In genomic region chr9:113710871-113711270, GRCm38 (mm10) we compare ENCODE assay signal across 26 mouse cellular contexts.
"Had no signal": no experiment of that assay in that cellular context is flagged by ENCODE, and none has a peak within 500 bp of the region (broad histone marks: within the 10 kb centered on the region; RNA-seq: fewer than 3 reads in every experiment).

No protein-coding gene starts in this region.

- H3K9ac ChIP-seq: heart, embryonic 12.5 days; hindbrain, embryonic 12.5 days; hindbrain, embryonic 14.5 days; intestine, embryonic 15.5 days; limb, embryonic 12.5 days; liver, embryonic 13.5 days had no signal

- H3K9me3 ChIP-seq: heart, embryonic 12.5 days; hindbrain, embryonic 10.5 days; hindbrain, embryonic 12.5 days; intestine, embryonic 15.5 days; limb, embryonic 10.5 days; limb, embryonic 12.5 days; liver, embryonic 13.5 days had no signal

- H3K4me2 ChIP-seq: heart, embryonic 12.5 days; hindbrain, embryonic 12.5 days; hindbrain, embryonic 14.5 days; intestine, embryonic 15.5 days; limb, embryonic 12.5 days; liver, embryonic 11.5 days; liver, embryonic 13.5 days had no signal

- H3K4me3 ChIP-seq: gastrocnemius, adult 2 months; heart, adult 2 months; heart, embryonic 12.5 days; hindbrain, embryonic 10.5 days; hindbrain, embryonic 12.5 days; intestine, embryonic 15.5 days; layer of hippocampus, adult 2 months; left cerebral cortex, adult 2 months; limb, embryonic 10.5 days; limb, embryonic 12.5 days; liver, embryonic 13.5 days had no signal

- H3K27ac ChIP-seq: gastrocnemius, adult 2 months; heart, adult 2 months; hindbrain, embryonic 10.5 days; hindbrain, embryonic 12.5 days; hindbrain, embryonic 14.5 days; intestine, embryonic 15.5 days; kidney, postnatal 0 days; layer of hippocampus, adult 2 months; left cerebral cortex, adult 2 months; limb, embryonic 10.5 days; limb, embryonic 12.5 days; liver, embryonic 13.5 days had no signal

- H3K36me3 ChIP-seq: heart, embryonic 12.5 days; hindbrain, embryonic 10.5 days; hindbrain, embryonic 12.5 days; intestine, embryonic 15.5 days; limb, embryonic 10.5 days; limb, embryonic 12.5 days; liver, embryonic 13.5 days had no signal

- H3K27me3 ChIP-seq: heart, embryonic 12.5 days; hindbrain, embryonic 12.5 days; intestine, embryonic 15.5 days; limb, embryonic 12.5 days; liver, embryonic 13.5 days had no signal

- DNase-seq: gastrocnemius, adult 2 months; gastrocnemius, postnatal 10 days; gastrocnemius, postnatal 25 days; heart, adult 2 months; heart, postnatal 10 days; heart, postnatal 4 days; kidney, adult 18-20 months; kidney, adult 8-10 months; kidney, postnatal 25 days; kidney, postnatal 4 days; liver; liver, embryonic 13.5 days had no signal

- ATAC-seq: hindbrain, embryonic 16.5 days; inflammation-experienced regulatory T-cells, adult 6 months; intestine, embryonic 15.5 days; intestine, postnatal 0 days had no signal
